Mouse (Mus musculus) heart, embryonic 11.5 days (tissue): Measurements from ENCODE around the gene Tead1. TPM values are rescaled to one million over a fixed set of nuclear protein-coding genes. Genes with fewer than 3 reads are reported as not detected.

Experiments
- ATAC-seq: fragments of 200-750 bp; cut with Nextera tagmentation; replicated peaks from 2 replicates; pipeline ENCODE4 v1.8.0; 2017; ENCODE audit warnings: moderate library complexity; ENCODE audit not compliant: insufficient number of reproducible peaks, low FRiP score, low TSS enrichment
- H3K27ac ChIP-seq: fragments of 300-500 bp; sonication (generic); 2 replicates; pipeline ENCODE4 v1.5.1; 2014; ENCODE audit warnings: mild to moderate bottlenecking, low read depth, low read length
- H3K27me3 ChIP-seq: fragments of 300-500 bp; sonication (generic); 2 replicates; pipeline ENCODE4 v1.6.1; 2014; ENCODE audit warnings: mild to moderate bottlenecking, low read length, mixed read lengths; ENCODE audit not compliant: control insufficient read depth, insufficient read depth
- H3K36me3 ChIP-seq: fragments of 300-500 bp; sonication (generic); 2 replicates; pipeline ENCODE4 v1.6.1; 2014; ENCODE audit warnings: mild to moderate bottlenecking, low read length, moderate library complexity, mixed read lengths; ENCODE audit not compliant: control insufficient read depth, insufficient read depth
- H3K4me1 ChIP-seq: fragments of 300-500 bp; sonication (generic); 2 replicates; pipeline ENCODE4 v1.6.1; 2014; ENCODE audit warnings: low read length; ENCODE audit not compliant: control insufficient read depth, insufficient read depth
- H3K4me2 ChIP-seq: fragments of 300-500 bp; sonication (generic); 2 replicates; pipeline ENCODE4 v1.6.1; 2014; ENCODE audit warnings: mild to moderate bottlenecking, moderate library complexity
- H3K4me3 ChIP-seq: fragments of 300-500 bp; sonication (generic); 2 replicates; pipeline ENCODE4 v1.5.1; 2014; ENCODE audit warnings: low read depth, low read length
- H3K9ac ChIP-seq: fragments of 300-500 bp; sonication (generic); 2 replicates; pipeline ENCODE4 v1.6.1; 2014; ENCODE audit warnings: mild to moderate bottlenecking, low read depth, low read length, moderate library complexity
- H3K9me3 ChIP-seq: fragments of 300-500 bp; sonication (generic); replicated peaks from 2 replicates; pipeline ENCODE4 v1.6.1; 2016; ENCODE audit warnings: low read length; ENCODE audit not compliant: control insufficient read depth
- WGBS: fragments of 180-500 bp; shearing (Covaris S2); extraction: QIAGEN DNeasy Blood & Tissue Kit; methylation state at CpG from one replicate; pipeline ENCODE4 v1.1.7; 2014; ENCODE audit not compliant: insufficient replicate concordance; 5-methylcytosine and 5-hydroxymethylcytosine counted together
- polyA plus RNA-seq: library from polyadenylated mRNA; unstranded; fragments of >200 nt; fragmentation: Nextera tagmentation; extraction: Ambion mirVana; gene quantifications from 2 replicates; pipeline ENCODE4 v1.2.1, GENCODE M21; 2014

The Tead1 gene
- polyA plus RNA-seq, 1 experiment from 2014 or later = 35.5 TPM

DNA sequence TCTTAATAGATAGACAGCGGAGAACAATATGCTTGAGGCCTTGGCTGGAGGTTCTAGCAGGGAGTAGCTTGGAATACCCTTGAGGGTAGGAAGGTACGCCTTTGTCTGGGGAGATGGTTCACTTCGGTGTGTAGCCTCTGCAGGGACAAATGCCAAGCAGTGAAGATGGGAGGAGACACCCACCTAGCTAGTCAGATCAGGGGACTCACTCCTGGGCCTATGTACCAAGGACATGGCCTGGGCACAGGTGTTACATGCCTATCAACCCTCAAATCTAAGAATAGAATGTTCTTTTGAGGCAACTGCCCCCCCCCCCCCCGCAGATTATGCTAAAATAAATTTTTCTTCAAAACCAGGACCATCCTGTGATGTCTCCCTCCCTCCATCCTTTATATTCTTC lies 110.6 kb downstream of the Tead1 start:
- 83% methylated on average over 4 of the region's 4 CpGs for WGBS
- Histone ChIP-seq H3K9ac (no peak overlapping the region), H3K4me2 (no peak overlapping the region), H3K27ac (no peak overlapping the region), H3K4me1 (peaks cover 66% of the 10 kb centered on the region), H3K27me3 (no peaks in the 10 kb centered on the region), H3K9me3 (no peaks in the 10 kb centered on the region), H3K36me3 (no peaks in the 10 kb centered on the region), H3K4me3 (no peak overlapping the region)
- ATAC-seq = no peak

DNA sequence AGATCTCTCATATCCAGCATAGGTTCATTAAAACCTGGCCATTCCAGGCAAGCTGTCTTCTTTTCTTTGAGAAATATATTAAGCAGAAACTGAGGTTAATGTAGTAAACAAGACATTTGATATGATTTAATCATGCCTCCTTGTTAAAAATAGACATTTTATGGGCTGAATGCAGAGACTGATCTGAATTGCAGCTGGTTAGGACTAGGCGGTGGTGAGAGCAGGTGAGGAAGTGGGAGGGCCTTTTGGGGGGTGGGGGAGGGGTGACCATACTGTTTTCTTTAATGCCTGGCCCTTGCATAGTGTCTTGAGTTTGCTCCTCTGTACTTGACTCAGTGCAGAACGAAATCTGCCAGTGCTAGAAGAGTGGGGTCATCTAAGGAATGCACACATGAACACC lies 111.2 kb downstream of the Tead1 start:
- Histone ChIP-seq H3K36me3 (no peaks in the 10 kb centered on the region), H3K9me3 (no peaks in the 10 kb centered on the region), H3K4me1 (peaks cover 71% of the 10 kb centered on the region), H3K27ac (no peak overlapping the region), H3K9ac (no peak overlapping the region), H3K4me3 (no peak overlapping the region), H3K4me2 (no peak overlapping the region), H3K27me3 (no peaks in the 10 kb centered on the region)
- 46% methylated on average over 2 of the region's 2 CpGs for whole genome bisulfite sequencing
- no peak for ATAC-seq

DNA sequence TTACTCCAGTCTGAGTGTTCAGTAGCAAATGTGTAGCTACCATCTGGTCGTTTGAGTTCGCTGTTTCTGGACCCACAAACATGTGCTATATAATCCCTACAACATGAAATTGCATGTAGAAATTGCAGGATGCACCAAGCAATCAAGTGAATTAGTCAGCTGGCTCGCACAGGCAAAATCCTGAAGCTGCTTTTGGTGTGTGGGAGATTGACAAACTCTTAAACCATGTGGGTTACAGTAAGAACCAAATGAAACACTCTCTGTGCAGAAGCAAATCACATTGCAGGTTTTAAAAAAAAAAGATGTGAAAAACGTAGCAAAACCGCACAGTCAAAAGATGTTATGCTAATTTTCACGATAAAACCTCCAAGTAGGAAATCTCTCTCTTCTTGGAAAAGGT lies 113.6 kb downstream of the Tead1 start:
- Histone ChIP-seq H3K4me3 (no peak overlapping the region), H3K9me3 (no peaks in the 10 kb centered on the region), H3K9ac (no peak overlapping the region), H3K4me1 (peaks cover 61% of the 10 kb centered on the region), H3K27me3 (no peaks in the 10 kb centered on the region), H3K27ac (no peak overlapping the region), H3K4me2 (no peak overlapping the region), H3K36me3 (no peaks in the 10 kb centered on the region)
- WGBS = 84% methylated on average over 6 of the region's 6 CpGs
- no peak for ATAC-seq

DNA sequence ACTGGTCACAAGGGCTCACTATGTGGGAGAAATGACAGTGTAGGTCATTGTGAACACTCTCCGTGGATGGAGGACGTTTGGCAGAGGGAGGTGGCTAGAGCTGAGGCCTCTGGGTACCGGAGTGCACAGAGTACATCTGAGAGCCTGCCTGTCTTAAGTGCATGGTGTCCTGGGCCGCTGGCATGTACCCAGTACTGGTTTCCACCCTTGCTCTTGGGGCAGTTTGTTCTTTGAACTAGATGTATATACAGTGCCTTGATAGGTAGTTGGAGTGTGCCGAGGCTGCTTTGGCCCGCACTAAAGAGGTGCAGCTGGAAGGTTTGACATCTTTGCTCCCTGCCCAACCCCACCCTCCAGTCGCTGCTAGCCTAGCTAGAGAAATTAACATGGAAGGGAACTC lies 114.8 kb downstream of the Tead1 start:
- Histone ChIP-seq H3K9ac (0 out of 2 replicates have a peak overlapping the region, but pooled peaks have one; percentile 23), H3K36me3 (no peaks in the 10 kb centered on the region), H3K4me3 (no peak overlapping the region), H3K4me1 (peaks cover 55% of the 10 kb centered on the region), H3K27ac (peak overlapping the region; percentile 70), H3K4me2 (no peak overlapping the region), H3K9me3 (no peaks in the 10 kb centered on the region), H3K27me3 (no peaks in the 10 kb centered on the region)
- WGBS = 38% methylated on average over 7 of the region's 7 CpGs
- ATAC-seq = no peak

DNA sequence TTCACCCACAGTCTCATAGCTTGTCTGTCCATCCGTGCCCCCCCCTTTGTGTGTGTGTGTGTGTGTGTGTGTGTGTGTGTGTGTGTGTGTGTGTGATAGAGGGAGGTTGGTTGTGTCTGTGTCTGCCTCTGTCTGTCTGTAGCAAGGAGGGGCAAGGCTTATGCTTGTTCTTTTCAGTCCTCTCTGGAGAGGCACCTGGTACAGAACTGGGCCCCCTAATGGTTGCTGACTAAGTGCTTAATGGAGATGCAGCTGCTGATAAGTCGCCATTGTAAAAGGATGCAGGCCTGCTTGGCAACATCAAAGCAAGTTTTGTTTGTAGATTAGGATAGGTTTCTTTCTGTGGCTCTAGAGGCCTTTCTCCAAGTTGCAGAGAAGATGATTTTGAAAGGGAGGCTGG lies 115.4 kb downstream of the Tead1 start:
- no peak for ATAC-seq
- H3K27me3 ChIP-seq = no peaks in the 10 kb centered on the region
- peaks cover 54% of the 10 kb centered on the region for H3K4me1 ChIP-seq
- H3K9ac ChIP-seq = 0 out of 2 replicates have a peak overlapping the region, but pooled peaks have one; percentile 23
- WGBS = 17% methylated on average over 2 of the region's 2 CpGs
- no peaks in the 10 kb centered on the region for H3K36me3 ChIP-seq
- no peaks in the 10 kb centered on the region for H3K9me3 ChIP-seq
- H3K4me2 ChIP-seq = no peak overlapping the region
- H3K27ac ChIP-seq = peak overlapping the region; percentile 70
- H3K4me3 ChIP-seq = no peak overlapping the region

DNA sequence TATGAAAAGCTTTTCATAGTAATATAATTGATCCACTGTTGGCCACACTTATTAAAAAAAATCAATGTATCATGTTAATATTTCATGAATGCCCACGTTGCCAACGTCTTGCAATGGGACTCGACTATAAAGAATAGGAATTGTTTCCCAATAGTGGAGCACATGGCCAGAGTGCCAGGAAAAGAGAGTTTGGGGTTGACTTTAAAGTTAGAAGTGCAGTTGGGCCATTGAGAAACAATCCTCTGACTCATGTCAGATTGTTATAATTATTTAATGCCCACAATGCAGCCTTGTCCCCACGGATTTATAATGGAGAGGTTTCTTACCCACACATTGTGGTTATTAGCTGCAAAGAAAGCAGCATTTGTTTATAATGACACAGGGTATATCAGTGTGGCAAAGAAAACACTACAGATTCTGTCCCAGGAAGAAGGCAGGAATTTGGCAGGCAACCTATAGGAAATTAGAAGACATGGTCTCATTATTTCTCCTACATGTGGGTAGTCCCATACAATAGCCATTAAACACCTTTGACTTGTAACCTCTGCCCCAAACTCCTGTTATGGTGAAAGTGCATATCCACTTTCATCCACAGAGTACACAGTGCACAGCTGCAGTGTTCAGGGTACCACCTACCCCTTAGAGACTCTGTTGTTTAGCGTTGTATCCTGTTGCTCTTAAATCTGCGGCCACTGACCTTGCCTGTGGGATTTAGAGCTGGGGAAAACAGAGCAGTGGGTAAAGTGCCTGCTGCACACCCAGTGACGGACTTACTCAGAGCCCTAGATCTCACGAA lies 118.6 kb downstream of the Tead1 start:
- peaks cover 68% of the 10 kb centered on the region for H3K4me1 ChIP-seq
- H3K36me3 ChIP-seq = no peaks in the 10 kb centered on the region
- no peak overlapping the region for H3K4me3 ChIP-seq
- H3K27me3 ChIP-seq = no peaks in the 10 kb centered on the region
- H3K9ac ChIP-seq = no peak overlapping the region
- H3K4me2 ChIP-seq = no peak overlapping the region
- H3K9me3 ChIP-seq = no peaks in the 10 kb centered on the region
- WGBS = 86% methylated on average over 8 of the region's 8 CpGs
- no peak for ATAC-seq
- no peak overlapping the region for H3K27ac ChIP-seq

DNA sequence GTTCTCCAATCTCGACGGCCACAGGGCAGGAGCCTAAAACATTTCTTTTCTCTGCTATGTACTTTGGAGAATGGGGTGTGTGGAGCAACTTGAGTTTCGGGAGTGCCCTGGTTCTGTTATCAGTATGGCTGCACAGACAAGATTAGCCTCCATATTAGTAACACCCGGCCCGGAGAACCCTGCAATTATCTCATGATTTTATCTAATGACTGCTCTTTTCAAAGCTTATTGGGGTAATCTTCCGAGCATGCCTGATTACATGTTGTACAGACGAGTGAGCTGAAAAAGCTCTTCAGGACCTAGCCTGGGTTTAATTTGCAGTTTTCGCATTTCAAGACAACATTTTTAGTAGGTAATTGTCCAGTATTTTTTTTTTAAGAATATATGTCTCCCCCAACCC lies 122.6 kb downstream of the Tead1 start:
- 37% methylated on average over 8 of the region's 8 CpGs for WGBS
- H3K4me3 ChIP-seq = no peak overlapping the region
- no peak overlapping the region for H3K27ac ChIP-seq
- H3K9ac ChIP-seq = no peak overlapping the region
- H3K4me1 ChIP-seq = peaks cover 64% of the 10 kb centered on the region
- no peak for ATAC-seq
- no peak overlapping the region for H3K4me2 ChIP-seq
- H3K36me3 ChIP-seq = no peaks in the 10 kb centered on the region
- no peaks in the 10 kb centered on the region for H3K27me3 ChIP-seq
- H3K9me3 ChIP-seq = no peaks in the 10 kb centered on the region

DNA sequence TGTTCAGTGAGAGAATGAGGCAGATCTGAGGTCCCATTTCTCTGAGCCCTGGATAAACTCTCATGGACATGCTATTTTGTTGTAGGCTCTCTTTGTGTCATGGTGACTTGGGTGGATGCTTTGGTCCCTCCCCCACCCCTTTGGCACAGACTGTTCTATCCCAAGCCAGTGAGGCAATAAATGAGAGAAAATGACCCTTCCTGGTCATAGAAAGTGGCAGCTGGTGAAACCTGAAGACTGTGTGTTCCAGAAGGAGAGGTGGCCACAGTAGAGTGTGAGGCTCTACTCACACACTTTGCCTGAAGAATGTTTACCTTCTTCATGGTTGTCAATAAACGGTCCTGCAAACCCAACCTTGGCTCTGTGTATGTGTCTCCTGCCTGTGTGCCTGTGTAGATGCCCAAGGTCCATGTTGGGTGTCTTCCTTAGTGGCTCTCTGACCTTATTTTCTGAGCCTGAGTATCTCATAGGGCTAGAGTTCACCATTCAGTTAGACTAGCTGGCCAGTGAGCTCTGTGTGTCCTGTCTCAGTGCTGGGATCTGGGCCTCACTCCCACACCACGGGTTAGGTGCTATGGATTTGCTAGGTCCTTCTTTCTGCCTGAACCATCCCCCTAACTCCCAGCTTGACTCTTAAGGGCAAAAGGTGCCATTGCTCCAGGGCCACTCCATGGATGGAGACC lies 127.7 kb downstream of the Tead1 start:
- Histone ChIP-seq H3K9me3 (no peaks in the 10 kb centered on the region), H3K27ac (peak overlapping the region; percentile 76), H3K36me3 (no peaks in the 10 kb centered on the region), H3K27me3 (no peaks in the 10 kb centered on the region), H3K4me3 (peak overlapping the region; percentile 32), H3K4me1 (peaks cover 47% of the 10 kb centered on the region), H3K4me2 (peak overlapping the region; percentile 68), H3K9ac (0 out of 2 replicates have a peak overlapping the region, but pooled peaks have one; percentile 34)
- WGBS = 33% methylated on average over 2 of the region's 2 CpGs
- no peak for ATAC-seq
